Mouse (Mus musculus): ENCODE results near the gene Slc37a4. TPM values are rescaled to one million over a fixed set of nuclear protein-coding genes. Genes with fewer than 3 reads are reported as not detected.
A peak's percentile ranks its signal among the peaks of the same experiment; 100 is the strongest.
"Not testable (repeated sequence)": the region's sequence is repeated elsewhere in the genome, so short reads cannot be mapped to it uniquely, and the experiment has no call there.

Slc37a4 gene
- polyA plus RNA-seq, 1 experiment from 2014 or later, result 74.4 TPM

DNA sequence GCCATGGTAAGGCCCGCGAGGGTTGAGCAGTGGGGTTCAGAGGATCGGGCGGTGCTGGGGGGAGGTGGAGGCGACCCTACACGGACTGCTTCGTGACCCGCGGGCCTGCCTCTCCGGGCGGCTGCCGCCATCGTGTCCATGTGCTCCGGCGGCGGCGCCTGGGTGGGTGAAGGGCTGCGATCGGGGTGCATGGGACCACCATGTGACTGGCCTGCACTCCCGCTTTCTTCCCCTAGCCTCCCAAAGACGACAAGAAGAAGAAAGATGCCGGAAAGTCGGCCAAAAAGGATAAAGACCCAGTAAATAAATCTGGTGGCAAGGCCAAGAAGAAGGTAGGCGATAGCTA is 11.1 kb downstream of the Slc37a4 start:
- ATAC-seq (ENCODE audit: low FRiP score, low TSS enrichment), result no peak
- Histone ChIP-seq H3K4me1 (ENCODE audit: insufficient read depth, low read length) (peaks cover 21% of the 10 kb centered on the region; the same call in 1 of the 2 replicates), H3K27me3 (ENCODE audit: insufficient read depth, low read length) (no peaks in the 10 kb centered on the region), H3K36me3 (ENCODE audit: insufficient read depth, low read length) (peaks cover 64% of the 10 kb centered on the region), H3K4me3 (ENCODE audit: low read length) (peak overlapping the region; percentile 86), H3K4me2 (replicated peaks; ENCODE audit: low read depth, low read length) (peak overlapping the region; percentile 81), H3K27ac (ENCODE audit: low read length) (peak overlapping the region; percentile 98), H3K9ac (replicated peaks; ENCODE audit: low read length) (peak overlapping the region; percentile 95), H3K9me3 (ENCODE audit: low read length) (no peaks in the 10 kb centered on the region)
- 0% methylated on average over 24 of the region's 24 CpGs for WGBS

DNA sequence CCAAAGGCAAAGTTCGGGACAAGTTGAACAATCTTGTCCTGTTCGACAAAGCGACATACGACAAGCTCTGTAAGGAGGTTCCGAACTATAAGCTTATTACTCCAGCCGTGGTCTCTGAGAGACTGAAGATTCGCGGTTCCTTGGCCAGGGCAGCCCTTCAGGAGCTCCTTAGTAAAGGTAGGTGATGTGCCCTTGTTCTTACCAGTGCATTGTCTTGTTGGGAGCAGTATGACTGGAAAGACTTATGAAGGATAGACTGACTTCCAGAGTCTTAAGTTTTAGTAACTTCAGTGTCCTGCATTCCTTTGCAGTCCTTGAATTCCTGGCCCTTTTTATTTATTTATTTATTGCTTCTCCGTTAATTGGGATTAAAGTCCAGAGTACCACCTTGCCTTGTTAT is 12.0 kb downstream of the Slc37a4 start:
- not testable (repeated sequence) for H3K9me3 ChIP-seq (ENCODE audit: low read length)
- 84% methylated on average over 9 of the region's 9 CpGs for WGBS

DNA sequence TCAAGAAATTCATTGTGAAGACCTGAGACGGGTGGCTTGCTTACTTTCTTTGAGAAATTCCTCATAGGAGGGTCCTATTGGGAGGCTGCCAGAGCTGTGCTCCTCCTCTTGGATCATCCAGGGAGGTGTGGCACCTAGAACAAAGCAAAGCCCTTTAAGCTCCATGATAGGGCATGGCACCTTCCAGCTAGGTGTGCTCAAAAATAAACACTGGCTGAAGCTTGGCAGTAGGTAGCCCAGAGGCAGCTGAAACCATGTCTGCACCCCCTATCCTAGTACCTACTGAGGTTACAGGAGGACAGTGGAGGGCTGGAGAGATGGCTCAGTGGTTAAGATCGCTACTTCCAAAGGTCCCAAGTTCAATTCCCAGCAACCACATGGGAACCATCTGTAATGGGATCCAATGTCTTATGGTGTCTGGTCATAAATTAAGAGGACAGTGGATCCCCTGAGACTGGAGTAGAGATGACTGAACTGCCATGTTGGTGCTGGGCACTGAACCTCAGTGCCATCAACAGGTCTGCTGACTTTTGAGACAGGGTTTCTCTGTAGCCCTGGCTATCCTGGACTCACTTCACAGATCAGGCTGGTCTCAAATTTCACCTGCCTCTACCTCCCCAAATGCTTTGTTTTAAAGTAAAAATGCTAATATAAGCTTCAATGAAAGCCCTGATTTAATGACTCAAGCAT is 14.1 kb downstream of the Slc37a4 start:
- 75% methylated on average over 2 of the region's 2 CpGs for WGBS
- no peaks in the 10 kb centered on the region for H3K27me3 ChIP-seq (ENCODE audit: insufficient read depth, low read length)

More for the DNA sequence above, 12.0 kb downstream of the Slc37a4 start:
- H3K27ac ChIP-seq (ENCODE audit: low read length); ATAC-seq (ENCODE audit: low FRiP score, low TSS enrichment); H3K27me3 ChIP-seq (ENCODE audit: insufficient read depth, low read length): not testable (repeated sequence)
- Histone ChIP-seq H3K4me1 (ENCODE audit: insufficient read depth, low read length) (peaks cover 21% of the 10 kb centered on the region; the same call in 1 of the 2 replicates), H3K4me3 (ENCODE audit: low read length) (peak overlapping the region; percentile 86), H3K4me2 (replicated peaks; ENCODE audit: low read depth, low read length) (peak overlapping the region; percentile 81), H3K9ac (replicated peaks; ENCODE audit: low read length) (peak overlapping the region; percentile 95), H3K36me3 (ENCODE audit: insufficient read depth, low read length) (peaks cover 57% of the 10 kb centered on the region)

DNA sequence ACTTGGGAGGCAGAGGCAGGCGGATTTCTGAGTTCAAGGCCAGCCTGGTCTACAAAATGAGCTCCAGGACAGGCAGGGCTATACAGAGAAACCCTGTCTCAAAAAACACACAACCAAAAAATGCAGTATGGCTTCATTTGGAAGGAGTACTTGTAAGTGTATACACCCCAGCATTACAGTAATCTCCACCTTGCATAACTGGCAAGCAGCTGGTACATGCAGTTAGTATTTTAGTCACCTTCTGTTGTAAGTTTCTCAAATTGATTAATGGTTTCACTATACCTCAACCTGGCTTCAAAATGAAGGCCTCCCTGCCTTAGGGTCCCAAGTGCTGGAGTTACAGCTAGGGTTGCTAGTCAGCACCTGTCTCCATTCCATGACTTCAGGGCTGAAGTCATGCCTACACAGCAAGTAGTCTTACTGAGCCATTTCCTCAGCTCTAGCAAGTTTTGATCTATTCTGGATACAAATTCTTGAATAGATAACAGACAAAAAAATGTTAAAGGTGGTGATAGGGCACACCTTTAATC is 15.0 kb downstream of the Slc37a4 start:
- no peak for ATAC-seq (ENCODE audit: low FRiP score, low TSS enrichment)
- WGBS, result 91% methylated on average over 1 of the region's 1 CpGs
- H3K9me3 ChIP-seq (ENCODE audit: low read length), result no peaks in the 10 kb centered on the region
- no peak overlapping the region for H3K4me3 ChIP-seq (ENCODE audit: low read length)
- H3K27me3 ChIP-seq (ENCODE audit: insufficient read depth, low read length), result no peaks in the 10 kb centered on the region
- no peak overlapping the region for H3K27ac ChIP-seq (ENCODE audit: low read length)
- H3K36me3 ChIP-seq (ENCODE audit: insufficient read depth, low read length), result peaks cover 50% of the 10 kb centered on the region
- peaks cover 11% of the 10 kb centered on the region; the same call in 1 of the 2 replicates for H3K4me1 ChIP-seq (ENCODE audit: insufficient read depth, low read length)
- H3K9ac ChIP-seq (replicated peaks; ENCODE audit: low read length), result no peak overlapping the region
- H3K4me2 ChIP-seq (replicated peaks; ENCODE audit: low read depth, low read length), result no peak overlapping the region

More for the DNA sequence above, 14.1 kb downstream of the Slc37a4 start:
- H3K9ac ChIP-seq (replicated peaks; ENCODE audit: low read length), result no peak overlapping the region
- no peak overlapping the region for H3K27ac ChIP-seq (ENCODE audit: low read length)
- H3K4me3 ChIP-seq (ENCODE audit: low read length), result no peak overlapping the region
- H3K36me3 ChIP-seq (ENCODE audit: insufficient read depth, low read length), result peaks cover 42% of the 10 kb centered on the region
- no peak overlapping the region for H3K4me2 ChIP-seq (replicated peaks; ENCODE audit: low read depth, low read length)
- no peaks in the 10 kb centered on the region for H3K9me3 ChIP-seq (ENCODE audit: low read length)
- ATAC-seq (ENCODE audit: low FRiP score, low TSS enrichment), result no peak
- H3K4me1 ChIP-seq (ENCODE audit: insufficient read depth, low read length), result peaks cover 17% of the 10 kb centered on the region; the same call in 1 of the 2 replicates

DNA sequence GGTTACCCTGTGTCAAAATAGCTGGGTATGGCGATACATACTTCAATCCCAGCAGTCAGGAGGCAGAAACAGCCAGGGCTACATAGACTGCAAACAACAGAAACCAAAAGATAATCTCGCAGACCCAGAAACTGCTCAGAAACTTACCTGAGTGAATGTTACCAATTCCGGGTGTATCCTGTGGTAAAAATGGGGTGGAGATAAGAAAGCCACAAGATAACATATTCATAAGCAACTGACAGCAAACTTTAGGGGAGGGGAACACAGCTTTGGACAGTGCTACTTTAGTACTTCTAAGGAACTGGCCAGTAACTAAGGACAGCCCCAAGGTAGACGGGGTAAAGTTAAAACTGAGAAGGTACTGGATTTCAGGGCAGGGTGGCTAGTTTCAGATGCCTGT is 15.7 kb downstream of the Slc37a4 start:
- no peak overlapping the region for H3K9ac ChIP-seq (replicated peaks; ENCODE audit: low read length)
- peaks cover 16% of the 10 kb centered on the region for H3K4me1 ChIP-seq (ENCODE audit: insufficient read depth, low read length)
- WGBS, result 85% methylated on average over 4 of the region's 4 CpGs
- no peak overlapping the region for H3K4me3 ChIP-seq (ENCODE audit: low read length)
- no peaks in the 10 kb centered on the region for H3K9me3 ChIP-seq (ENCODE audit: low read length)
- no peaks in the 10 kb centered on the region for H3K27me3 ChIP-seq (ENCODE audit: insufficient read depth, low read length)
- H3K27ac ChIP-seq (ENCODE audit: low read length), result no peak overlapping the region
- no peak overlapping the region for H3K4me2 ChIP-seq (replicated peaks; ENCODE audit: low read depth, low read length)
- no peak for ATAC-seq (ENCODE audit: low FRiP score, low TSS enrichment)
- peaks cover 50% of the 10 kb centered on the region for H3K36me3 ChIP-seq (ENCODE audit: insufficient read depth, low read length)

DNA sequence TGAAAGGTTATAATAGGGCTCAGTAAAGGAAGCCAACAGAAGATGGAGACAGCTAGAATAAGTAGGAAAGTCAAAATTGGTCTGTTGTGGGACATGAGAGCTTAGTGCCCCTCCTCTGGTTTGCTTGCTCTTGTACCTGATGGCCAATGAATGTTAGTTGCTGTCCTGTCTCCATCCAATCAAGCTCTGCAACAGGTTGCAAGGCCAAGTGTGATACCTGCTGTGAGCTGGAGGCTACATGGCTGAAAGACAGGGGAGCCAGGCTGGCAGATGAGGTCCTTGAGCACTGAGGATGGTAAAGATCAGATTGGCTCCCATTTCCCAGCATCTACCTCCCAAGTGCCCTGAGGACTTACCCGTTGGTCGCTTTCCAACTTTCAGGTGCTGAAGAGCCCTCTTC is 16.1 kb downstream of the Slc37a4 start:
- Histone ChIP-seq H3K4me3 (ENCODE audit: low read length) (no peak overlapping the region), H3K27ac (ENCODE audit: low read length) (no peak overlapping the region), H3K9me3 (ENCODE audit: low read length) (no peaks in the 10 kb centered on the region), H3K4me1 (ENCODE audit: insufficient read depth, low read length) (peaks cover 17% of the 10 kb centered on the region), H3K36me3 (ENCODE audit: insufficient read depth, low read length) (peaks cover 50% of the 10 kb centered on the region), H3K27me3 (ENCODE audit: insufficient read depth, low read length) (no peaks in the 10 kb centered on the region), H3K4me2 (replicated peaks; ENCODE audit: low read depth, low read length) (no peak overlapping the region), H3K9ac (replicated peaks; ENCODE audit: low read length) (no peak overlapping the region)
- 89% methylated on average over 2 of the region's 2 CpGs for WGBS
- no peak for ATAC-seq (ENCODE audit: low FRiP score, low TSS enrichment)

DNA sequence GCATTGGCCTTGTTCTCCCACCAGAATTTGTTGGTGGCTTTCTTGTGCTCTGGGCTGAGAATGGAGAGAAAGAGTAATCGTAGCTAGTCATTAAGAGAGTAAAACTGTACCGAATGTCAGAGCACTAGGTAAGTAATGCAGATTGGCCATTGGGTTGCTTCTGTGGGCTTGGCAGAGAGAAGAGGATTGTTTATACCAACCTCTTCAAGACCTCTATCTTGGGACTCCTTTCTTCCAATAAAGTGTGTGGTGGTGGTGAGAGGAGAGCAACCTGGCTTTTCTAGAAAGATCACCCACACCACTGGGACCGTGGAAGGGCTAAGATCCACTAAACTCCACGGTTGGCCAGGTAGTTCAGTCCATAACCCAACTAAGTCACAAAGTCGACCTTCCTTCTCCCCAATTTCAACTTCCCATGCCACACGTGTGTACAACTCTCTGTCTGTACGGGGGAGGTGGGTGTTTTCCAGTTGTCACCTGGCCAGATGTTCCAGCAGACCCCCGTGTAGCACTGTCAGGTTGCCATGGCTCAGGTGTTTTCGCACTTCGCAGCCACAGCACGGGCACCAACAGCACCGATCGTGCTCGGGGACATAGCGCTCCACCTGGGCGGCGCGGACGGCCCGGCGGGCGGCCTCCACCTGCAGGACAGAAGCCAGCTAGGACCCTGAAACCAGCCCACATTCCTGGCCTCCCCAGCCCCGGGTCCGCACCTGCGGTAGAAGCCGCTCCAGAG is 20.7 kb downstream of the Slc37a4 start:
- Histone ChIP-seq H3K4me3 (ENCODE audit: low read length) (peak overlapping the region; percentile 87), H3K4me2 (replicated peaks; ENCODE audit: low read depth, low read length) (peak overlapping the region; percentile 87), H3K4me1 (ENCODE audit: insufficient read depth, low read length) (peaks cover 6% of the 10 kb centered on the region), H3K9me3 (ENCODE audit: low read length) (no peaks in the 10 kb centered on the region), H3K9ac (replicated peaks; ENCODE audit: low read length) (peak overlapping the region; percentile 86), H3K36me3 (ENCODE audit: insufficient read depth, low read length) (peaks cover 13% of the 10 kb centered on the region; the same call in 1 of the 2 replicates), H3K27me3 (ENCODE audit: insufficient read depth, low read length) (no peaks in the 10 kb centered on the region), H3K27ac (ENCODE audit: low read length) (peak overlapping the region; percentile 63)
- peak; percentile 78 for ATAC-seq (ENCODE audit: low FRiP score, low TSS enrichment)
- WGBS, result 6% methylated on average over 26 of the region's 26 CpGs

DNA sequence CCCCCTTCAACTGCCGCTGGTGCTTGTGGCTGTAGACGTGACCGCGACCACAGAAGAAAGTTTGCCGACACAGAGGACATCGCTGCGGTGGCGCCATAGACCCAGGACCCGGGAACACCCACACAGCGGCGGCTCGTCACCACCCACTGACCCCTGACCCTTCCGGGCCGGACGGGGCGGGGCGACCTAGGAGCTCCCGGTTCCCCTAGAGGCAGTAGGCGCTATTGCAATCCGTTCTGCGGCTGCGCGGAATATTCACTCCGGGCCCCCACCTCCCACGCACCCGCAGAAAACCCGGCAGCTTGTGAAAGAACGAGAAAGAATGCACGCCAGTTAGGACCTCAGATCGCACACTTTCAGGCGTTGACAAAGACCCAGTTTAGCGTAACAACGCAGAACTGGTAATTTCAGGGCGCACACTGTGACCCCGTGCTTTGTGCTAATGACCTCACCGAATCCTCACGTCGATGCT is 21.3 kb downstream of the Slc37a4 start:
- peak overlapping the region; percentile 79 for H3K27ac ChIP-seq (ENCODE audit: low read length)
- peaks cover 10% of the 10 kb centered on the region; the same call in 1 of the 2 replicates for H3K36me3 ChIP-seq (ENCODE audit: insufficient read depth, low read length)
- no peaks in the 10 kb centered on the region for H3K27me3 ChIP-seq (ENCODE audit: insufficient read depth, low read length)
- peaks cover 6% of the 10 kb centered on the region for H3K4me1 ChIP-seq (ENCODE audit: insufficient read depth, low read length)
- H3K4me2 ChIP-seq (replicated peaks; ENCODE audit: low read depth, low read length), result peak overlapping the region; percentile 87
- ATAC-seq (ENCODE audit: low FRiP score, low TSS enrichment), result peak; percentile 95
- under 1% methylated on average over 38 of the region's 38 CpGs for WGBS
- peak overlapping the region; percentile 87 for H3K4me3 ChIP-seq (ENCODE audit: low read length)
- no peaks in the 10 kb centered on the region for H3K9me3 ChIP-seq (ENCODE audit: low read length)
- peak overlapping the region; percentile 86 for H3K9ac ChIP-seq (replicated peaks; ENCODE audit: low read length)

DNA sequence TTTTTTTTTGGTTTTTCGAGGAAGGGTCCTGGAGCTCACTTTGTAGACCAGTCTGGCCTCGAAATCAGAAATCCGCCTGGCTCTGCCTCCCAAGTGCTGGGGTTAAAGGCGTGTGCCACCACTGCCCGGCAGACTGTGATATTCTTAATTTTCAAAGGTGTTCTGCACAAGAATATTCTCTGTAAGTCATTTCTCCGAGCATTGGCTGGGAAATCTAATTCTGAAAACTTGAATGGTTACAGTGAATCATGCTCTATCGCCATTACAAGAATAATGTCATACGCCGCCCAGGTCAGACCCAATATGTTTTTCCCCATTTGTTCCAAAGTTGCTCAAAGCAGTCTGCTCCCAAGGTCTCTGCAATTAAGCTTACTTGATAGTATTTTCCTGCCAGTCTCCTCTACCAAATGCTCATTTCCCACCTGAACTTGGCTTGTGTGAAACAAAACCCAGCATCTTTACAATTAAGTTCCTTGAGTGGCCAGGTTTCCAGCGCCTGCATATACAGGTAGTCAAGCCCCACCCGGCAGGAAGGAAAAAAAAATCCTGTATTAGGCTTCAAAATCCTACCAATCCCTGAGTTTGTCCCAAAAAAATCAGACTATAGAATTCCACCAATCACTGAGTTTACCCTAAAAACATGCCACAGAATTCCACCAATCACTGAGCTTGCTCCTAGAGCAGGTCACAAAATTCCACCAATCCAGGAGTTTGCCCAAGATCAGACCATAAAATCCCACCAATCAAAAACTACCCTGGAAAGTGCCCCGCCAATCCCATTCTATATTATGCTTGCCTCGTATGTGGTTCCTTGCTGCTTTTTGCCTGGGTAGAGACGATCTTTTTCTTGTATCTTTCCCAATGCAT is 22.1 kb downstream of the Slc37a4 start, which contains the start of gene Ccdc84:
Ccdc84 (minus strand) TSS at position 51 of the 867 bp plus-strand sequence.
- H3K27me3 ChIP-seq (ENCODE audit: insufficient read depth, low read length), result no peaks in the 10 kb centered on the region
- H3K9me3 ChIP-seq (ENCODE audit: low read length), result no peaks in the 10 kb centered on the region
- H3K4me1 ChIP-seq (ENCODE audit: insufficient read depth, low read length), result peaks cover 6% of the 10 kb centered on the region
- H3K27ac ChIP-seq (ENCODE audit: low read length), result peak within 1 kb of the TSS; percentile 79
- peak within 1 kb of the TSS; percentile 86 for H3K9ac ChIP-seq (replicated peaks; ENCODE audit: low read length)
- no peak for ATAC-seq (ENCODE audit: low FRiP score, low TSS enrichment)
- peaks cover 10% of the 10 kb centered on the region; the same call in 1 of the 2 replicates for H3K36me3 ChIP-seq (ENCODE audit: insufficient read depth, low read length)
- peak within 1 kb of the TSS; percentile 87 for H3K4me3 ChIP-seq (ENCODE audit: low read length)
- peak within 1 kb of the TSS; percentile 87 for H3K4me2 ChIP-seq (replicated peaks; ENCODE audit: low read depth, low read length)
- 73% methylated on average over 14 of the region's 14 CpGs for WGBS

Data from kidney, embryonic 16.5 days (tissue).